Mouse (Mus musculus): ENCODE data around the gene Snx1. TPM values are rescaled to one million over a fixed set of nuclear protein-coding genes. Genes with fewer than 3 reads are reported as not detected.

The Snx1 gene
- polyA plus RNA-seq, 1 experiment from 2014 or later: 142 TPM

DNA sequence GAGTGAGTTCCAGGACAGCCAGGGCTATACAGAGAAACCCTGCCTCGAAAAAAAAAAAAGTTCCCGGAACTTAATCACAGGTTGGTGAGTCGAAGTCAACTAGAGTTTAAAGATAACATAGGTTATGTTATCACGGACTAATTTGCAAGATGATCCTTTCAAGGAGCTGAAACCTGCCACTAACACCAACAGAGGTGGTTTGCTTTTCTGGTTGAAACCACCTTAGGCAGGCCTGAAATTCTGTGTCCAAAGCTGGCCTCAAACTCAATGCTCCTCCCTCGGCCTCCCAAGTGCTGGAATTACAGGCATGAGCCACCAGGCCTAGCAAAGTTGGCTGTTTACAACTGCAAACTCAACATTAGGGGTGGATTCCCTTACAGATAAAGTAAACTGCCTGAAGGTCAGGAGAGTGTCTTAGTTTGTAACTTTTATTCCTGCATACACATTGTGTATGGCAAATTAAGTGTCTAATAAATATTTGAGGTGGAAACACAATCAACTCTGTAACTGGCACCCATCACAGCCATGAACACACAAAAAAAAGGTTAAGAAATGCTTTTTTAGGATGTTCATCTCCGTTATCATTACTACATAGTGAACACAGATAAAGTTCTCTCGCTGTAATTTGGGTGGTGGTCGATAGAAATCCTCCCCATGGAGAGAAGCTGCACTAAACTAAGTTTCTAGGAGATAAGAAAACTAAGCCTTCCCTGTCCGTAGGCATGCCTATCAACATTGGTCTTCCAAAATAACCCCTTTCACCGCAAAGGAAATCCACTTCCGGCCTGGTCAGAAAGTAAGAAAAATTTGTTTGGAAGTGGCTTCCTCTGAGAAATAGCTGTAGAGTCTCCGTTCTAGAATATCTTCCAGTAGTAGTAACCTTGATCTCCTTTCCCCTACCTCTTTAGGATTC is 588 bp downstream of the Snx1 start:
- Histone ChIP-seq H3K4me1 (peaks cover 36% of the 10 kb centered on the region), H3K4me3 (replicated peaks) (peak overlapping the region; percentile 80), H3K27me3 (no peaks in the 10 kb centered on the region), H3K27ac (peak overlapping the region; percentile 94), H3K36me3 (peaks cover 12% of the 10 kb centered on the region), H3K9ac (no peak overlapping the region), H3K4me2 (peak overlapping the region; percentile 73), H3K9me3 (replicated peaks) (no peaks in the 10 kb centered on the region)
- ATAC-seq (replicated peaks; ENCODE audit: low FRiP score): no peak
- WGBS: 53% methylated on average over 12 of the region's 12 CpGs

DNA sequence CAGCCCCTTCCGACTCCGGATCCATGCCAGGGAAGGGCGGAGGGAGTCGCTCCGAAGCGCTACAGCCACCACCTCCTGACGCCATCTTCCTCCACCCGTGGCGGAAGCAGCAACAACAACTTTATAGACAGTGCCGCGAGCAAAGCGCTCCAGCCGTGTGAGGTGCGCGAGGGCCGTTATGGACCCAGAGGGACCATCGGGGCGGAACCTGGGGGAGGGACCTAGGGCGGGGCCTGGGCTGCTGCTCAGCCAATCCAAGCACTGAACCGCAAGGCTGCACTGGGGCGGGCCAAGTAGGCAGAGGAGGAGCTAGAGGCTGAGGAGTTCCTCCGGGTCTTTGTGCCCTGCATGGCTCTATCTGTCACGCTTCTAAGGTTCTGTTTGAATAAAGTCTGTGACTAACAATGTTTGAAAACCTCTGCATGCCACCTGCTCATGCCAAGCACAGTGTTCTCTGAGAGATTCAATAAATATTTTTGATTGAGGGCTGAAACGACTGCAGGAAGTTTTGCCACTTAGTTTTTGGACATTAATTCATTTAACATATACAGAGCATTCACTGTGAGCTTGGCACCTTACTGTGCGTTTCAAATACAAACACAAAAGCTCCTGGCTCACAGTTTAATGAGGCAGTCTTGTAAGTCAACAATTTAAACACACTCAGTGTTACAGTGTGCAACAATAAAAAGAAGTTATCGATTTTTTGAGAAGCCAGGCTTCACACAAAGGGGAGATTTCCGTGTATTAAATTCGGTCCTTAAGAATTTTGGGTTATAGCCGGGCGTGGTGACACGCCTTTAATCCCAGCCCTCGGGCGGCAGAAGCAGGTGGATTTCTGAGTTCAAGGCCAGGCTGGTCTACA is 1.5 kb downstream of the Snx1 start:
- H3K27ac ChIP-seq: peak overlapping the region; percentile 94
- 19% methylated on average over 33 of the region's 33 CpGs for WGBS
- H3K36me3 ChIP-seq: 0 out of 2 replicates have a peak, but pooled peaks cover 5% of the 10 kb centered on the region
- peak overlapping the region; percentile 82 for H3K9ac ChIP-seq
- peak; percentile 98 for ATAC-seq (replicated peaks; ENCODE audit: low FRiP score)
- peak overlapping the region; percentile 85 for H3K4me3 ChIP-seq (replicated peaks)
- H3K9me3 ChIP-seq (replicated peaks): no peaks in the 10 kb centered on the region
- H3K27me3 ChIP-seq: no peaks in the 10 kb centered on the region
- H3K4me1 ChIP-seq: peaks cover 36% of the 10 kb centered on the region
- peak overlapping the region; percentile 73 for H3K4me2 ChIP-seq

DNA sequence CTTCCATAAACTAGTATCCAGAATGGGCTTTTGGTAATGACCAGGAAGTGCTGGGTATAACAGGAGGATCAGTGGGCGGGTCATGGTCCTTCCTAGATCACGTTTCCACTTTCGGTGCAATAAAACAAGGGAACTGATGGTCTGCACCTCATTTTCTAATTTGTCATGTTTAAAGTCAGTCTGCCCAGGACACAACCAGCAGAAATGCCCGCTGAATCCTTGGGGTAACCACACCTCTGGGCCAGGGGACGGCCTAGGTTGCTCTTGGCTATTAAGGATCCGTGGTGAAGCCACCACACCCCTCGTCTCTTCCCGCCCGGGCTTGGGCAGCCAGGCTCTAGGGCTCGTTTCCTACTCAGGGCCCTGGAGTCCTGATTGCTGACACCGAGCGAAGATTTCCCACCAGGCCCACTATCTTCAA is 2.3 kb downstream of the Snx1 start:
- WGBS: 0% methylated on average over 12 of the region's 12 CpGs
- H3K4me3 ChIP-seq (replicated peaks): peak overlapping the region; percentile 85
- H3K36me3 ChIP-seq: no peaks in the 10 kb centered on the region
- peak; percentile 50 for ATAC-seq (replicated peaks; ENCODE audit: low FRiP score)
- H3K27ac ChIP-seq: peak overlapping the region; percentile 94
- H3K4me1 ChIP-seq: peaks cover 36% of the 10 kb centered on the region
- no peaks in the 10 kb centered on the region for H3K27me3 ChIP-seq
- no peaks in the 10 kb centered on the region for H3K9me3 ChIP-seq (replicated peaks)
- peak overlapping the region; percentile 73 for H3K4me2 ChIP-seq
- H3K9ac ChIP-seq: peak overlapping the region; percentile 82

DNA sequence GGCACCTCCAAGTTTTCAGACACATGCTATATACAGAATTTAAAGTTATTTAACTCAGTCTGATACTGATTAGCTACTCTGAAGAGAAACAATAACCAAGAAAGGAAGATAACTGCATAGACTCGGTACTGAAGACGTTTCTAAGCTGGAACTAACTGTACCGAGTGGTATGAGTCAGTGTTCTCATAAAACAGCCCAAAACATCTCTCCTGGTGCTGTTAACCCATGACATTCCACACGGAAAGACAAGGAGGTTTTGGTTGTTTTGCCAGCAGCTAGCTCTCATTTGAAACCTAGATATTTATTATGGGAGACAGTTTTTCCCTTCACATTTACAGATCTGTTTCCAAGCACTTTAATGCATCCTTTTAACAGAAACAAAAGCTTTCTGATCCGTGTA is 2.7 kb downstream of the Snx1 start:
- 3% methylated on average over 5 of the region's 5 CpGs for WGBS
- Histone ChIP-seq H3K36me3 (no peaks in the 10 kb centered on the region), H3K4me1 (peaks cover 37% of the 10 kb centered on the region), H3K27me3 (no peaks in the 10 kb centered on the region), H3K9ac (peak overlapping the region; percentile 82; the same call in 1 of the 2 replicates), H3K4me2 (peak overlapping the region; percentile 73), H3K27ac (peak overlapping the region; percentile 94; the same call in 1 of the 2 replicates), H3K9me3 (replicated peaks) (no peaks in the 10 kb centered on the region), H3K4me3 (replicated peaks) (peak overlapping the region; percentile 85)
- no peak for ATAC-seq (replicated peaks; ENCODE audit: low FRiP score)

DNA sequence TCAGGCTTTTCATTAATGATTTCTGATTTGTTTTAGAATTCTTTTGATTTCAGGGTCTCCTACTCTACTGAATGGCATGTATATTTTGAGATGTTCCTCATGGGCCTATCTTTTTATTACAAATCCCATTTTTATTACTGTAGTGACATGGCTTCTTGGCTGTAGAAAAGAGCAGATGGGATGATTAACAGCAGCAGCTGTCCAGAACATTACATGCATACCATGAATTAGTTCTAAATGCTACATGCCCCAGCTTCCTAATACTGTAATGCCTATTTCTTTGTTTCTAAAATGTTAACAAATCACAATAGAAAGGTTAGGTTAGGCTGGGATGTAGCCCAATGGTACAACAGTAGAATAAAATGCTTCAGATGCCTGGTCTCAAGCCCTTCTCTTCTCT is 5.0 kb downstream of the Snx1 start:
- ATAC-seq (replicated peaks; ENCODE audit: low FRiP score): no peak
- Histone ChIP-seq H3K27ac (no peak overlapping the region), H3K4me2 (no peak overlapping the region), H3K27me3 (no peaks in the 10 kb centered on the region), H3K9ac (no peak overlapping the region), H3K4me1 (peaks cover 40% of the 10 kb centered on the region), H3K9me3 (replicated peaks) (no peaks in the 10 kb centered on the region), H3K36me3 (0 out of 2 replicates have a peak, but pooled peaks cover 5% of the 10 kb centered on the region), H3K4me3 (replicated peaks) (no peak overlapping the region)

DNA sequence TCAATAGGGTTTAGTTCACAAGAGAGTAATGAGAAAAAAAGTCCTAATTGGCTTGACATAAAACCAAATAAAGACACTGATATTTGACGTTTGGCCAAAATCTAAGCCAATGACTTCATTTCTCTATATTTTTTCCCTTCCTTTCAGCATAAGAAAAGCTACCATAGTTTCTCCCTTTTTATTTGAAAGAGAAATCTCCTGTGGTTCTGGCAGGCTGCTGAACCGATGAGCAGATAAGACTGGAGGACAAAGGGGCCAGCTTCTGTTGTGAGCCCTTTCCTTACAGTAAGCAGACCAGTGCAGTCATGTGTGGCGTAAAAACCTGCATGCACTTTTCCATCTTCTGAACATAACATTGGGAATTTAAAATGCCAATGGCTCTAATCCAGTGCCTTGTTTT is 5.4 kb downstream of the Snx1 start:
- H3K4me2 ChIP-seq: no peak overlapping the region
- H3K9me3 ChIP-seq (replicated peaks): no peaks in the 10 kb centered on the region
- H3K4me3 ChIP-seq (replicated peaks): no peak overlapping the region
- peaks cover 38% of the 10 kb centered on the region for H3K4me1 ChIP-seq
- H3K9ac ChIP-seq: no peak overlapping the region
- no peak for ATAC-seq (replicated peaks; ENCODE audit: low FRiP score)
- WGBS: 82% methylated on average over 3 of the region's 3 CpGs
- H3K36me3 ChIP-seq: 0 out of 2 replicates have a peak, but pooled peaks cover 7% of the 10 kb centered on the region
- H3K27ac ChIP-seq: no peak overlapping the region
- no peaks in the 10 kb centered on the region for H3K27me3 ChIP-seq

DNA sequence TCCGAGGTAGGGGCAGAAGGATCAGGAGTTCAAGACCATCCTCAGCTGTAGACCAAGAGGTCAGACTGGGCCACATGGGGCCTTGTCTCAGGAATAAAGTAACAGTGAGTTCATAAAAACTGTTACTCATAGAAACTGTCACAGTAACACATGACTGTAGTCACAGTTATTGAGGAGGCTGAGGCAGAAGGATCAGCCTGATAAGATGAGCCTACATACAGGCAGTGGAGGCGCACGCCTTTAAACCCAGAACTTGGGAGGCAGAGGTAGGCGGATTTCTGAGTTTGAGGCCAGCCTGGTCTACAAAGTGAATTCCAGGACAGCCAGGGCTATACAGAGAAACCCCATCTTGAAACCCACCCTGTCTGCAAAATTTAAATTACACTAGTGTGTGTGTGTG is 6.3 kb downstream of the Snx1 start:
- H3K4me2 ChIP-seq: no peak overlapping the region
- ATAC-seq (replicated peaks; ENCODE audit: low FRiP score): no peak
- peaks cover 30% of the 10 kb centered on the region for H3K4me1 ChIP-seq
- H3K9ac ChIP-seq: no peak overlapping the region
- H3K36me3 ChIP-seq: peaks cover 14% of the 10 kb centered on the region
- H3K27ac ChIP-seq: no peak overlapping the region
- no peaks in the 10 kb centered on the region for H3K9me3 ChIP-seq (replicated peaks)
- no peaks in the 10 kb centered on the region for H3K27me3 ChIP-seq
- H3K4me3 ChIP-seq (replicated peaks): no peak overlapping the region
- WGBS: 93% methylated on average over 4 of the region's 4 CpGs

DNA sequence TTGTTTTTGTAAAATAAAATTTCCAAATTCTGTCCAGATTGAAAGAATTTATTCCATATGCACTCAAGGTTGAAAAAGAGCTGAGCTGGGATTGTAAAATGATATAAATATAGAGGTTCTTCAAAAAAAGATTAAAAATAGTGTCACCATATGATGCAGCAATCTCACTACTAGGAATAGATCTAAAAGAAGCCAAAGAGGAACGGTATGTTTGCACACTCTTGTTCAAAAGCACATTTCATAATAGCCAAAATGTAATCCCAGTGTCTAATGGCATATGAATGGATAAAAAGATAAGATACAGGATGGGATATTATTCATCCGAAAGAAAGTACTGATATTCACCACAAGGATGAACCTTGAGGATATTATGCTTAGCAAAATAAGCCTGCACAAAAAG is 6.9 kb downstream of the Snx1 start:
- Histone ChIP-seq H3K27me3 (no peaks in the 10 kb centered on the region), H3K9ac (no peak overlapping the region), H3K9me3 (replicated peaks) (no peaks in the 10 kb centered on the region), H3K4me2 (no peak overlapping the region), H3K4me1 (peaks cover 27% of the 10 kb centered on the region), H3K4me3 (replicated peaks) (no peak overlapping the region), H3K27ac (no peak overlapping the region), H3K36me3 (peaks cover 20% of the 10 kb centered on the region)
- ATAC-seq (replicated peaks; ENCODE audit: low FRiP score): no peak
- 96% methylated on average over 2 of the region's 2 CpGs for WGBS

DNA sequence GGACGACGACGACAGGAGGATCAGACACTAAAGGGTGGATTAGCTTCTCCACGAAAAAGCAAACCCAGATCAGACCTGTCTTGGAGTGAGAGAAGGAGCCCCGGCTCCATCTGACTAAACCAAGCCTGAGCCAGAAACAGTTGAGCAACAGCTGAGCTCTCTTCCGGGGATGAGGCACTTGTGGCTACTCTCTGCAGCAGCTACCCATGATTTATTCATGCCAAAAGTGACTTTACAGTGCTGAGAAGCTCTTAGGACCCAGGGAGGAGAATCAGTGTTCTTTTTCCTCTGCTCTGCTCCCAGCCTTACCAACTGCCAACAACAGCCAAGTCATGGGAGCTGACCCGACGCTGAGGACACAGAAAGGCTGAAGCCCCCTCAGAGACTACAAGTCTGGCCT is 9.5 kb downstream of the Snx1 start:
- Histone ChIP-seq H3K36me3 (peaks cover 35% of the 10 kb centered on the region), H3K4me1 (peaks cover 13% of the 10 kb centered on the region; the same call in 1 of the 2 replicates), H3K9ac (no peak overlapping the region), H3K4me2 (no peak overlapping the region), H3K4me3 (replicated peaks) (no peak overlapping the region), H3K27me3 (no peaks in the 10 kb centered on the region), H3K9me3 (replicated peaks) (no peaks in the 10 kb centered on the region), H3K27ac (0 out of 2 replicates have a peak overlapping the region, but pooled peaks have one; percentile 10)
- no peak for ATAC-seq (replicated peaks; ENCODE audit: low FRiP score)
- WGBS: 47% methylated on average over 8 of the region's 8 CpGs

DNA sequence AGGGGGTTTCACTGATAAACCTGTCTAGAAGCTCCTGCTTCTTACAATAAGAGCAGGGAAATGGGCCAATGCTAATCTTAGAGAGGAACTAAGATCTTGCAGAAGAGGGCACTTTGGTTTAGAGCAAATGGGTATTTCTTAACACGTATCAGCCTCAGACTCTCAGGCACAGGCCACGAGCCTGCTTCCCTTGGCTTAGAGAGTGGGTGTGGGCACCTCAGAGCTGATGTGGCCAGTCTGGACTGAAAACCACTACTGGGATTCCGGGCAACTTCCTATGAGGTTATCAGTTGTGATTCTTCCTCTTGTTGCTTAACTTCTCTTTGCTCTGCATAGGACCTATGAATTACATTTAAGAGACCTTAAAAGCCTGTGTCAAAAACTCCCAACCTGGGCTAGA is 12.0 kb downstream of the Snx1 start:
- H3K9me3 ChIP-seq (replicated peaks): no peaks in the 10 kb centered on the region
- 91% methylated on average over 3 of the region's 3 CpGs for WGBS
- H3K36me3 ChIP-seq: peaks cover 45% of the 10 kb centered on the region
- H3K9ac ChIP-seq: no peak overlapping the region
- H3K27ac ChIP-seq: no peak overlapping the region
- peaks cover 20% of the 10 kb centered on the region; the same call in 1 of the 2 replicates for H3K4me1 ChIP-seq
- H3K27me3 ChIP-seq: no peaks in the 10 kb centered on the region
- no peak for ATAC-seq (replicated peaks; ENCODE audit: low FRiP score)
- no peak overlapping the region for H3K4me2 ChIP-seq
- no peak overlapping the region for H3K4me3 ChIP-seq (replicated peaks)

DNA sequence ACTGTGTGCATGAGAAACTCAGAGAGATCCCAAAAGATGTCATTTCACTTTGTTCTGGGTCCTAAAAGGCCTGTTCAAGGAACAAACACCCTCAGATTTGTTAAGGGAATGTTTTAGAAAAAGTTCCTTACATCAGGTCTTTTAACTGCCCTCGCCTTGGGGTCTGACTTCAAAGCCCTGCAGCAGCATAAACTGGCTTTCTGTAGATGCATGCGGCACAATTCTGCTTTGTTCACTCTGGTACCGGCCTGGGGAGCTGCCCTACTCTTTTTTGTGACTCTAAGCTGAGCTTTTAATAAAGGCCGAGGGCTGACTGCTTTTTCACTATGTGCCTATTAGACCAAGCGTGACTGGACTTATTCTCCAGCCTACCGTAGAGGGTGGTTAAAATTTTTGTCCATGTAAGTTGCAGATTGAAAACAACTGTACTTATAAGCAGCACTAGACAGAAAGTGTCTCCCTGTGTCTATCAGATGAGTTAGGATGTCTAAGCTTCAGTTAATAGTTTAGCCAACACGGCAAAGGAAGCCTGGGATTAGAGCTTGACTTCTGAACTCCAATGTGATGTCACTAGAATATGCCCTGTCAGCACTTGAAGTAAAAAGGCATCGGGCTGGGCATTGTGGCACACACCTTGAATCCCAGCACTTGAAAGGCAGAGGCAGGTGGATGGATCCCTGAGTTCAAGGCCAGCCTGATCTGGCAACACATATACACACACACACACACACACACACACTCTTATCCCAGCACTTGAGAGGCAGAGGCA is 15.6 kb downstream of the Snx1 start:
- ATAC-seq (replicated peaks; ENCODE audit: low FRiP score): no peak
- H3K27ac ChIP-seq: peak overlapping the region; percentile 77
- no peak overlapping the region for H3K4me2 ChIP-seq
- no peaks in the 10 kb centered on the region for H3K9me3 ChIP-seq (replicated peaks)
- H3K9ac ChIP-seq: no peak overlapping the region
- H3K4me3 ChIP-seq (replicated peaks): no peak overlapping the region
- H3K27me3 ChIP-seq: no peaks in the 10 kb centered on the region
- WGBS: 77% methylated on average over 8 of the region's 8 CpGs
- 0 out of 2 replicates have a peak, but pooled peaks cover 7% of the 10 kb centered on the region for H3K4me1 ChIP-seq
- peaks cover 69% of the 10 kb centered on the region for H3K36me3 ChIP-seq
